Mouse (Mus musculus) liver, adult 2 months (tissue): ENCODE measurements around the gene Ddx54.

Source experiments
- CTCF ChIP-seq: fragments of 200-500 bp; IDR thresholded peaks from 2 replicates; pipeline ENCODE4 v1.5.1; 2011; ENCODE audit warnings: low read depth, low read length, control low read depth
- POLR2A ChIP-seq: fragments of 200-500 bp; IDR thresholded peaks from 2 replicates; pipeline ENCODE4 v1.6.1; 2011; ENCODE audit warnings: low read length, control low read depth; ENCODE audit not compliant: insufficient read depth; ENCODE audit errors: extremely low read depth

DNA sequence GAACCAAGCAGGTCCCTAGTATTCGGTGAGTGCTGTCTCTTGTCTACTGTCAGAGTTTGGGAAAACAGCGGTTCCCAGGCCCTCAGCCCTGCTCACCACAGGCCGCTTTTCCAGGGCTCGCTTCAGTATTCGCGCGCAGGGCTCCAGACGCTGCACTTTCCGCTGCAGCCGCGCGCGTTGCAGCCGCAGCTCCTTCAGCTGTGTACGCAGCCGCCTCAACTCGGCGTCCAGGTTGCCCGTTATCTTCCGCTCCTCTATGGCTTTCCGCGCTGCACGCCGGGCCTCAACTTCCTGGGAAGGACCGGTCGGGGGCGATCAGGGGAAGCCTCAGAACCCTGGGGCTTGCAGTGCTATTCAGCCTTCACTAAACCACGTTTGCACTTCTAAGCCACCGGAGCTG, 18.6 kb downstream of the Ddx54 start:
- TF ChIP-seq POLR2A = no peak
- no peak for TF ChIP-seq CTCF
